Mouse (Mus musculus): ENCODE measurements at regions not wholly inside any gene's neighbourhood (a gene's known extent, or its start where the extent isn't known, plus 50 kb on each side); places are given as distances from the start of the nearest gene placed in this dataset.
"Not testable (repeated sequence)": the region's sequence is repeated elsewhere in the genome, so short reads cannot be mapped to it uniquely, and the experiment has no call there.

GRCm38 (mm10) chr6:14632837-14633236 is 122.2 kb downstream of the Ppp1r3a start:
- no peak for DNase-seq (ENCODE audit: extremely low spot score in 1 of 2, low spot score in 1 of 2)

GRCm38 (mm10) chr6:14631719-14632445 is 123.2 kb downstream of the Ppp1r3a start:
- DNase-seq (ENCODE audit: extremely low spot score in 1 of 2, low spot score in 1 of 2) = no peak

- DNase-seq (ENCODE audit: extremely low spot score in 1 of 2, low spot score in 1 of 2) = no peak
Measured at GRCm38 (mm10) chr6:14616629-14617028, 138.4 kb downstream of the Ppp1r3a start.

DNA sequence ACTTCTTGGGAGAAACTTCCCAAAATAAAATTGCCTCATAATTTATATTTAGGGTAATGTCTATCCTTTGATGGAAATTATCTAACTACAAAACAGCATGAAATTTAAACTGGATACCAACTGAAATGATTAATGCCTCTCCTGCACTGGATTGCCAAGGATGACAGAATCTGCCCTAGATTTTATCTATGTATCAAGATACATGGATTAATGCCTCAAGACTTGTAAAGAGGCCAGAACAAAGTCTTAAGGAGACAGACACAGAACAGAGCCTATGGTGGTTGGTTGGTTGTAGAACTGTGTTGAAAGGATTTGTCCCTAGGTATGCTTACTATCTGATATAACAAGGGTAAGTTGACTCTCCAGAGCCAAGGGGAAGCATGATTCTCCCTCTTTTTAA is 147.0 kb downstream of the Ppp1r3a start:
- DNase-seq (ENCODE audit: extremely low spot score in 1 of 2, low spot score in 1 of 2) = no peak

GRCm38 (mm10) chr6:14600543-14601249 is 154.4 kb downstream of the Ppp1r3a start:
- DNase-seq (ENCODE audit: extremely low spot score in 1 of 2, low spot score in 1 of 2) = no peak

DNA sequence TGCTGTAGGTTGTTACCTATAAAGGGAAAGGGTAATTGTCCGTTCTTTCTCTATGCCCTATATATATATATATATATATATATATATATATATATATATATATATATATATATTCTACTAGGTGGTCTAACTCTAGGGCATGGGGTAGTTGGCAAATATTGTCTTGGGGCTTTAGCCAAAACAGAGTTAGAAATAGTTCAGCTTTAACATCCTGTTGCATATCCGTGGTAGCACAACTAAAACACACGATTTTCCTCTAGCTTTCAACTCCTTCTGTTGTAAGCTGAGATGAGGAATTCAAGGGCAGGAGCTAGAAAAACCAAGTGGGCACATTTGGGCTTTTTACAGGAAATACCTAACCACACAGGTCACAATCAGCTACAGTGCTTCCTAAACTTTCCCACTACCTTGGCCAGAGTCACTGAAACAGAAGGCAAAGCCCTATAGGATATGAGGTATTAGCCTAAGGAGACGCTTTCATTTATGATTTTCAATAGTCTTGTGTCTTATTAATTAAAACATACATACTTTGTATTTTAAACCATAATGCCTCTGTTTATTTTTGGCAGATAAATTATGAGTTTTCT is 158.1 kb downstream of the Ppp1r3a start:
- no peak for DNase-seq (ENCODE audit: extremely low spot score in 1 of 2, low spot score in 1 of 2)

DNA sequence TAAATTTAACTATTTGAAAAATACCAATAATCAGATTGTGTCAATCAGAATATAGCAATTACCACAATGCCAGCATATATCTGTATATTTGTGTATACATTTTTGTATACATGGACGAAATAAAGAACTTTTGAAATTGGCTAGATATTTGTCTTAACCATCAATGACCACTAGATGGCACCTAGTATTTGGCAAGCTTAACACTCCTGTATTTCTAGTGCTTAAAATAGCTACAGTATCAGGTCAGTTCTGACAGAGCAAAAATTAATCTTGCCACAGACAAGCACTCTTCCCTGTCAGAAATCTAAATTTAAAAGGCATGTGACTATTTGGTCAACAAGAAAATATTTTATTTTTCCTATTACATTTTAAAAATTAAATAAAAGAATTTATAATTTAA is 169.2 kb downstream of the Ppp1r3a start:
- no peak for DNase-seq (ENCODE audit: extremely low spot score in 1 of 2, low spot score in 1 of 2)

GRCm38 (mm10) chr6:14583829-14584228 is 171.2 kb downstream of the Ppp1r3a start:
- no peak for DNase-seq (ENCODE audit: extremely low spot score in 1 of 2, low spot score in 1 of 2)

GRCm38 (mm10) chr6:14574607-14575006 is 180.5 kb downstream of the Ppp1r3a start:
- DNase-seq (ENCODE audit: extremely low spot score in 1 of 2, low spot score in 1 of 2) = no peak

DNA sequence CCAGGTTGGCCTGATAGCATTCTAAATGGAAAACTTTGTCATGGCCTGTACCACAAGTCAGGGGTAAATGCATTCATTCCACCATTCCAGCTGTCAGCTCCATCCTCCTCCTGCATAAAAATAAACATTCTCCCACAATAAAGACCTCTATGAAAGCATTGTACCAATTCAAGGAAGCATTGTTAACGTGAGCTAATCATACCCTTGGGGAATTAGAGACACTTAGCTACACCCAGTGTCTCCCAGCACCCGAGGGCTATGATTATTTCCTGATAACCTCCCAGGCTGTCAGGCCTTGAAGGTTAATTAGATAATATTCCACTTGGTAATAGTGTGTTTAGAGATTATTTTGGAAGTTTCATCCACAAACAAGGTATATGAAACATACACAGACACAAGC is 182.1 kb downstream of the Ppp1r3a start:
- DNase-seq (ENCODE audit: extremely low spot score in 1 of 2, low spot score in 1 of 2) = no peak

- DNase-seq (ENCODE audit: extremely low spot score in 1 of 2, low spot score in 1 of 2) = no peak
Measured at GRCm38 (mm10) chr6:14540333-14540732, 214.7 kb downstream of the Ppp1r3a start.

DNA sequence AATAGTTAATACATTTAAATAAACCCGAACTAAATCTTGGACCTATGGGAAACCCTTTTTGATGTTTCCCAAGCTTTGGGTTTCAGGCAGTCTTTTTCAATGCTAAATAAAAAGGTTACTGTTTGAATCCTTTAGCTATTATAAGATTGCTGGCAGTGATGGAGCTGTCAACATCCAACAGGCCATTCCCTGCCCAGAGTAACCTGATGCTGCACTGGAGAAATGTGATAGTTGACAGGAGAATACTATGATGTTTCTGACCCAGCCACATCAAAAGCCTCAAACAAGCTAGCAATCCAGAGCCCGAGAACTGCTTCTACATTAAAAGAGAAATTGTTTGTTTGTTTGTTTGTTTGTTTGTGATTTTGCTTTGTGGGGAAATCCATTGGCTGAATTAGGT is 226.0 kb downstream of the Ppp1r3a start:
- no peak for DNase-seq (ENCODE audit: extremely low spot score in 1 of 2, low spot score in 1 of 2)

GRCm38 (mm10) chr6:14528564-14528963 is 226.5 kb downstream of the Ppp1r3a start:
- DNase-seq (ENCODE audit: extremely low spot score in 1 of 2, low spot score in 1 of 2) = no peak

GRCm38 (mm10) chr6:14522742-14523141 is 232.3 kb downstream of the Ppp1r3a start:
- peak in 1 of 2 experiments; percentile 20 for DNase-seq (ENCODE audit: extremely low spot score in 1 of 2, low spot score in 1 of 2)

GRCm38 (mm10) chr6:14521321-14521720 is 233.8 kb downstream of the Ppp1r3a start:
- DNase-seq (ENCODE audit: extremely low spot score in 1 of 2, low spot score in 1 of 2) = no peak

- DNase-seq (ENCODE audit: extremely low spot score in 1 of 2, low spot score in 1 of 2) = peak in 1 of 2 experiments; percentile 68
Measured at GRCm38 (mm10) chr6:14504171-14504570, 250.9 kb downstream of the Ppp1r3a start.

GRCm38 (mm10) chr6:14500663-14501062 is 254.4 kb downstream of the Ppp1r3a start:
- no peak for DNase-seq (ENCODE audit: extremely low spot score in 1 of 2, low spot score in 1 of 2)

DNA sequence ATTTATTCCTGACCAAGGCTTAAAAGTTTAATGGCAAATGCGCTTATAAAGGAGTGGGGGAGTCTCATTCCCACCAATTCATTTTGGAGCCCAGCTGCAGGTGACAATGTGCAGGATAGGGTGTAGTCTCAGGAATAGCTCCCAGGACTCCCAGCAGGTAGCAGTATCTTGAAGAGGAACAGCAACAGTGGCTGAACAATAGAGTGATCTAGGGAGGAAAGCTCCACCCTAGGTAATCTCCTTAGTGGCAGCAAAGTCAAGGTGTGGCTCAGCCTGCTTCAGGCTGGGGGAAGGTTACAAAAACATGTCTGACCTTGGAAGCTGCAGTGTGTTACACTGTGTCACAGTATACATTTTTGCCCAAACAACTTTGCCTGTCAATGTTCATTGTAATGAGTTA is 255.2 kb downstream of the Ppp1r3a start:
- DNase-seq (ENCODE audit: extremely low spot score in 1 of 2, low spot score in 1 of 2) = not testable (repeated sequence)

DNA sequence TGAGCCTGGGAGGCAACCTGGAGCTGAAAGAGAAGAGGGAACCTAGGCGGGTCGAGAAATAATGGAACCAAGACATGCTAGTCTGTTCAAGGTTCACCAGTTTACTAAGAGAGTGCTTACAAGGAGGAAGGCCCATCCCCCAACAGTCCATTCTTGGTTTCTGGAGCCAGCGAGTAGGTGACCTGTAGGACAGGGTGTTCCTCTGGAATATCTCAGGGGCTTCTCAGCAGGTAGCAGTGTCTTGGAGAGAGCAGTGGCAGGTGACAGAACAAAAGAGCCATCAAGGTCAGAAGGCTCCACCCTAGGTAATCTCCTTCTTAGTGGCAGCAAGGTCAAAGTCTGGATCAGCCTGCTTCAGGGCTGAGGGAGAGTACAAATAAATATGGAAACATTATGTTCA is 268.4 kb downstream of the Ppp1r3a start:
- DNase-seq (ENCODE audit: extremely low spot score in 1 of 2, low spot score in 1 of 2) = not testable (repeated sequence)

- no peak for DNase-seq (ENCODE audit: extremely low spot score in 1 of 2, low spot score in 1 of 2)
Measured at GRCm38 (mm10) chr6:14456394-14456793, 298.7 kb downstream of the Ppp1r3a start.

DNA sequence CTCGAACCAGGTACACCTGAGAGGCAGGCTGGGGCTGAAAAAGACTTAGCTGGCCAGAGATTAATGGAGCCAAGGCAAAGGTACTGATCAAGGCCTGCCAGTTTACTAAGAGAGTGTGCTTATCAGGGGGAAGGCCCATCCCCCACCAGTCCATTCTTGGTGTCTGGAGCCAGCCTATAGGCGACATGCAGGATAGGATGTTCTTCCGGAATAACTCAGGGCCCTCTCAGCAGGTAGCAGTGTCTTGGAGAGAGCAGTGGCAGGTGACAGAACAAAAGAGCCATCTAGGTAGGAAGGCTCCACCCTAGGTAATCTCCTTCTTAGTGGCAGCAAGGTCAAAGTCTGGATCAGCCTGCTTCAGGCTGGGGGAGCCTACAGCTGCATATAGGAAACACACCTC is 301.8 kb downstream of the Ppp1r3a start:
- not testable (repeated sequence) for DNase-seq (ENCODE audit: extremely low spot score in 1 of 2, low spot score in 1 of 2)

DNA sequence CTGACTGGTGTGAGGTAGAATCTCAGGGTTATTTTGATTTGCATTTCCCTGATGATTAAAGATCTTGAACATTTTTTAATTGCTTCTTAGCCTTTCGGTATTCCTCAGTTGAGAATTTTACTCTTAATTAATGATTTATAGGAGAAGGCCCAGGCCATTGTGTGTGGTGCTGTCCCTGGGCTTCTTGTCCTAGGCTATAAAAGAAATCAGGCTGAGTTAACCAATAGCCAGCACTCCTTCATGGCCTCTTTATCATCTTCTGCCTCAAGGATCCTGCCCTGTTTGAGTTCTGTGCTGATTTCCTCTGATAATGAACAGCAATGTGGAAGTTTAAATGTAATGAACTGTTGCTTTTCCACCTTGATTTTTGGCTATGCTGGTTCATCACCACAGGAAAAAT is 323.3 kb downstream of the Ppp1r3a start:
- no peak for DNase-seq (ENCODE audit: extremely low spot score in 1 of 2, low spot score in 1 of 2)

Measured in layer of hippocampus, postnatal 25 days (tissue).